Mouse (Mus musculus) testis, adult 2 months (tissue): ENCODE results near the gene Tsga10. TPM values are rescaled to one million over a fixed set of nuclear protein-coding genes. Genes with fewer than 3 reads are reported as not detected.
"Not testable (repeated sequence)": the region's sequence is repeated elsewhere in the genome, so short reads cannot be mapped to it uniquely, and the experiment has no call there.

Source experiments
- H3K27ac ChIP-seq: fragments of 200-500 bp; 2 replicates; pipeline ENCODE4 v1.5.1; 2012; ENCODE audit warnings: low read depth, low read length; ENCODE audit not compliant: control insufficient read depth, insufficient read depth
- H3K27me3 ChIP-seq: fragments of 200-500 bp; 2 replicates; pipeline ENCODE4 v1.6.1; 2012; ENCODE audit warnings: mild to moderate bottlenecking, low read length, moderate library complexity; ENCODE audit not compliant: control insufficient read depth, insufficient read depth
- H3K36me3 ChIP-seq: fragments of 200-500 bp; 2 replicates; pipeline ENCODE4 v1.6.1; 2012; ENCODE audit warnings: mild to moderate bottlenecking, low read length; ENCODE audit not compliant: control insufficient read depth, insufficient read depth
- H3K4me1 ChIP-seq: fragments of 200-500 bp; 2 replicates; pipeline ENCODE4 v1.6.1; 2012; ENCODE audit warnings: low read length; ENCODE audit not compliant: control insufficient read depth, insufficient read depth
- H3K4me3 ChIP-seq: fragments of 200-500 bp; 2 replicates; pipeline ENCODE4 v1.5.1; 2012; ENCODE audit warnings: low read depth, mild to moderate bottlenecking, low read length, moderate library complexity, mixed read lengths; ENCODE audit not compliant: control insufficient read depth
- CTCF ChIP-seq: fragments of 200-500 bp; IDR thresholded peaks from 2 replicates; pipeline ENCODE4 v1.5.1; 2012; ENCODE audit warnings: low read depth, mild to moderate bottlenecking, inconsistent platforms, low read length, moderate library complexity; ENCODE audit not compliant: control insufficient read depth, insufficient read depth, insufficient replicate concordance
- POLR2A ChIP-seq: fragments of 200-500 bp; IDR thresholded peaks from 2 replicates; pipeline ENCODE4 v1.6.1; 2012; ENCODE audit warnings: low read depth, mild to moderate bottlenecking, inconsistent platforms, low read length, moderate library complexity; ENCODE audit not compliant: control insufficient read depth
- polyA plus RNA-seq: library from polyadenylated mRNA; depleted of rRNA; stranded (reverse); fragments of >200 nt; gene quantifications from 2 replicates; pipeline ENCODE4 v1.2.3, GENCODE M21; 2012

The Tsga10 gene
- polyA plus RNA-seq, 1 experiment, result 36.4 TPM

DNA sequence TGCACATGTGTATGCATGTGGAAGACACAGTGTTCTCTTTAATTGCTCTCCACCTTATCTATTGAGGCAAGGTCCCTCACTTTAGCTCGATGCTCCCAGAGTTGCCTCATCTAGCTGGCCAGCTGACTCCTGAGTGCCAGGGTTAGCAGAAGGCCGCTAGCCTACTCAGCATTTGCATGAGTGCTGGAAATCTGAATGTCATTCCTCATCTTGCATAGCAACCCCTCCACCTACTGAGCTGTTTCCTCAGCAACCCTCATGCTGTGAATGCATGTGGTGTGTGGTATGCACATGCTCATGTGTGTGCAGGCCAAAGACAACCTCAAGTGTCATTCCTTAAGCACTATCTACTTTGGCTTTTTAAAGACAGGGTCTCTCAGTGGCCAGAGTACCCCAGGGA, 15.5 kb downstream of the Tsga10 start:
- Histone ChIP-seq H3K27me3 (no peaks in the 10 kb centered on the region), H3K4me1 (no peaks in the 10 kb centered on the region), H3K27ac (no peak overlapping the region), H3K36me3 (no peaks in the 10 kb centered on the region), H3K4me3 (no peak overlapping the region)
- no peak for TF ChIP-seq POLR2A
- TF ChIP-seq CTCF, result no peak

DNA sequence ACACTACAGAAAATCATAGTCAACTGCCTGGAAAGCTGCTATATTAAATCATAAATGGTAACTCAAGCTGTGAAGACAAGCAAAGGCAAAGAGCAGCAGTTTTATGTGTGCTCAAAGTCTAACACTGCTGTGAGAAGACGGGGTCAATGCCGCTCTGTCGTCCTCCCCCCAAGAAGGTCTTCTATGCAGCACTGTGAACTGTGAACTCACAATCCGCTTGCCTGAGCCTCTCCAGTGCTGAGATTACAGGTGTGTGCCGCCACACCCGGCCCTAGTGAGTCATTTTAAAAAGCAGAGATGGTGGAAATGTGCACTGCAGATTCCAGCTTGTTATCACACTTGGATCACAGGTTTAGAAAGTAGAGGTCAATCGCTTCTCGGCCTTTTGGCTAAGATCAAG, 19.4 kb downstream of the Tsga10 start:
- H3K4me1 ChIP-seq, result no peaks in the 10 kb centered on the region
- no peak overlapping the region for H3K27ac ChIP-seq
- no peaks in the 10 kb centered on the region for H3K27me3 ChIP-seq
- H3K36me3 ChIP-seq, result peaks cover 1% of the 10 kb centered on the region; the same call in 1 of the 2 replicates
- no peak for TF ChIP-seq POLR2A
- TF ChIP-seq CTCF, result no peak
- H3K4me3 ChIP-seq, result no peak overlapping the region

DNA sequence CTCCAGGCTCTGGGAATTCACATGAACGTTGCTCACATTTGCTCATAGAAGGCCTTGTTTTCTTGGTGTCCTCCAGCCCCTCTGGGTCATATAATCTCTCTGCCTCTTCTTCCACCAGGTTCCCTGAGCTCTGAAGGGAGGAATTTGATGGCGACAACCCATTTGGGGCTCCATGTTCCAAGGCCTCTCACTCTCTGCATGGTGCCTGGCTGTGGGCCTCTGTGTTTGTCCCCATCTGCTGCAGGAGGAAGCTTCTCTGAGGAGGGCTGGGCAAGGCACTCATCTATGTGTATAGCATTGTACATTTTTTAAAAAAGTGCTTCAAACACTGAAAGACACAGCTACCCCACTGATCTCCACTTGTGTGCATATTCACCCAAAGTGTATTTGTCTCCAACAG, 34.5 kb downstream of the Tsga10 start:
- H3K27ac ChIP-seq, result no peak overlapping the region
- TF ChIP-seq CTCF, result no peak
- TF ChIP-seq POLR2A, result no peak
- no peaks in the 10 kb centered on the region for H3K4me1 ChIP-seq
- no peak overlapping the region for H3K4me3 ChIP-seq
- no peaks in the 10 kb centered on the region for H3K27me3 ChIP-seq
- peaks cover 2% of the 10 kb centered on the region; the same call in 1 of the 2 replicates for H3K36me3 ChIP-seq

DNA sequence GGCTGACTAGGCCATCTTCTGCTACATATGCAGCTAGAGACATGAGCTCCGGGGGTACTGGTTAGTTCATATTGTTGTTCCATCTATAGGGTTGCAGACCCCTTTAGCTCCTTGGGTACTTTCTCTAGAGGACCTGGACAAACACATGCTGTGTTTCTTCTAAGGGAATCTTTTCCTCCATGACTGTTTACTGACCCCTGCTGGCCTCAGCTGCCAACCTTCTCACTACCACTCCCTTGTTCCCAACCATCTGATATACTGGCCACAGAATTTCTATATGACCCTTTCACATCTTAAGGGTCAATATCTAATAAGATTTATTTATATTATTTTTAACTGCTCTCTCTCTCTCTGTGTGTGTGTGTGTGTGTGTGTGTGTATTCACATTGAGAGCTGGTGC, 63.9 kb downstream of the Tsga10 start:
- H3K27ac ChIP-seq, H3K27me3 ChIP-seq, H3K4me1 ChIP-seq, H3K36me3 ChIP-seq, H3K4me3 ChIP-seq: not testable (repeated sequence)

DNA sequence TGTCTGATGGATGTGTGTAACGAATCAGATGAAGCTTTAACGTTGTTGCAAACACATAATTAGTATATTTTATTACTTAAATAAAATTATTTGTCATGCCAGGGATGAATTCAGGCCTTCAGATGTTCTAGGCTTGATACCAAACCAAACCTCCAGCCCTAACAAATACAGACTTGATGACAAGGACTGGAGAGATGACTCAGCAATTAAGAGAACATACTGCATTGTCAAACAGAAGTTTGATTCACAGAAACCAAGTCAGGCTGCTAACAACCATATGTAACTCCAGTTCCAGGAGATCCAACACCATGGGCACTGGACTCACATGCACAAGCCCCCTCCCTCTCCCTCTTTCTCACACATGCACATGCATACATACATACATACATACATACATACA, 65.9 kb downstream of the Tsga10 start:
- Histone ChIP-seq H3K27ac (no peak overlapping the region), H3K4me3 (no peak overlapping the region), H3K36me3 (no peaks in the 10 kb centered on the region; the same call in none of the 2 replicates), H3K4me1 (no peaks in the 10 kb centered on the region), H3K27me3 (no peaks in the 10 kb centered on the region)
- TF ChIP-seq CTCF, result no peak
- TF ChIP-seq POLR2A, result no peak

DNA sequence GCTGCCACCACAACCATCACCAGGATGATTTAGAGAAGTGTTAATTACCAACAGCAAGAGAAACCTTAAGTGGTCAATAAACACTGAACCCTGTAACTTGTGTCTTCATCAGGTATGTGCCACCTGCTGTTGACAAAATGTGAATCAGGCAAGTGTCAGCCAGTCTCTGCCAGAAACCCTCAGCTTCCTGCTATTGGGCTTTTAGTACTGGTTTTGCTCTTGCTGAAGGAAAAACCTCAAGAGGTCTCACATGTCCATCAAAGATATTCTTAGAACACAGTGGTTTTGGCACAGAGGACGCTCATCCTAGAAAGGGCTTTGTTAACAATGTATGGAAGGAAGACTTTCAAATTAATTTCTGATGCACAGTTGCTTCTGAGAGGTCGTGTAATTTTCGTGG, 66.7 kb downstream of the Tsga10 start:
- TF ChIP-seq POLR2A (no peak), CTCF (no peak)
- H3K4me3 ChIP-seq, result no peak overlapping the region
- no peaks in the 10 kb centered on the region for H3K4me1 ChIP-seq
- no peak overlapping the region for H3K27ac ChIP-seq
- no peaks in the 10 kb centered on the region for H3K27me3 ChIP-seq
- no peaks in the 10 kb centered on the region; the same call in none of the 2 replicates for H3K36me3 ChIP-seq

DNA sequence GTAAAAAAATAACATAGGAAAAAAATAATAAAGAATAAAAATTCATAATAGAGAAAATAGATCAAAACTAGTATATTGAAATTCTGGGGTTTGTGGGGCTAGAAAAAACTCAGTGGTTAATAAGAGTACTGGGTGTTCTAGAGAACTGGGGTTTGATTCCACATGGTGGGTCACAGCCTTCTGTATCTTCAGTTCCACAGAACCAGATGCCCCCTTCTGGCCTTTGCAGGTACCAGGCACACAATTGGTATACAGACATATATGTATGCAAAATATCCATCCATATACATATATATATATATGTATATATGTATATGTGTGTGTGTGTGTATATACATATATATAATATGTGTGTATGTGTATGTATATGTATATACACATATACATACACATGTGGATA, 106.8 kb downstream of the Tsga10 start:
- Histone ChIP-seq H3K4me1 (no peaks in the 10 kb centered on the region), H3K4me3 (no peak overlapping the region), H3K27me3 (no peaks in the 10 kb centered on the region), H3K27ac (no peak overlapping the region), H3K36me3 (no peaks in the 10 kb centered on the region; the same call in 1 of the 2 replicates)
- no peak for TF ChIP-seq POLR2A
- no peak for TF ChIP-seq CTCF

DNA sequence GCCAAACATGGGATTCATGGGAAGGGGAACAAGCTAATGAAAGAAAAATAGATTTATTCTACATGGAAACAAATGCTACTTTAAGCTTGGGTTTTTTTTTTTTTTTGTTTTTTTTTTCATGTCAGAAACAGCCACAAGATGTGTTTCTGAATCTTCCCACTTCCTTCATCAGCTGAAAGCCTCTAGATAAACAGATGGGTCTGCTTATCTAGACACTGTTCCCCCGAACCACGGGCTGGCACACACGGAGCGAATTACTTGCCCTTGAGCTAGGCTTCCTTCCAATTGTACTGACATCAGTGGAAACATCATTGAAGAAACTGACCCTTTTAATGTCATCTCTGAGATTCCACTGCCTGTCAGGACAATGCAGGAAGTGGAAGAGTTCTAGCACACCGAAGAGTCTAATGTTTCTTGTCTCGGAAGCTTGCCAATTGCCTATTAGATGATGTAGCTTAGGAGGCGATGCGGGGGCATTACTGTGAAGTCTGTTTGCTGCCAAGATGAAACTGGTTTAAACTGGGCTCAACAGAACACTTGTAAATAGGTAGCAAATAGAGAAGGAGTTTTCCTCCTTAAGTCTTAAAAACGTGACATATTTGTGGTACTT, 121.5 kb downstream of the Tsga10 start:
- no peaks in the 10 kb centered on the region for H3K36me3 ChIP-seq
- H3K27ac ChIP-seq, result no peak overlapping the region
- TF ChIP-seq CTCF, result no peak
- no peak for TF ChIP-seq POLR2A

More for the DNA sequence above, 121.5 kb downstream of the Tsga10 start:
- H3K27me3 ChIP-seq, result no peaks in the 10 kb centered on the region
- H3K4me1 ChIP-seq, result no peaks in the 10 kb centered on the region
- H3K4me3 ChIP-seq, result no peak overlapping the region
